Mouse (Mus musculus): ENCODE measurements around the gene Ncoa1. TPM values are rescaled to one million over a fixed set of nuclear protein-coding genes. Genes with fewer than 3 reads are reported as not detected.

Gene Ncoa1
- polyA plus RNA-seq, 2 experiments, result 1.1 to 1.7 TPM

- Histone ChIP-seq H3K36me3 (replicated peaks; ENCODE audit: control insufficient read depth, insufficient read depth, low read depth) (no peaks in the 10 kb centered on the region), H3K4me2 (ENCODE audit: low read depth) (peak overlapping the region; percentile 98), H3K27ac (no peak overlapping the region), H3K9ac (replicated peaks) (peak overlapping the region; percentile 72), H3K27me3 (ENCODE audit: control insufficient read depth, insufficient read depth, low read length) (peaks cover 57% of the 10 kb centered on the region), H3K4me1 (replicated peaks; ENCODE audit: control insufficient read depth in 2 of 2, insufficient read depth in 2 of 2, low read length in 1 of 2) (peaks cover 0 to 5% of the 10 kb centered on the region in 2 experiments; a peak in 2 of 4 replicates), H3K4me3 (ENCODE audit: insufficient read depth in 1 of 2, low read depth in 2 of 2, low read length in 2 of 2) (peak overlapping the region; percentile 83 to 93), H3K9me3 (ENCODE audit: control insufficient read depth, low read length) (no peaks in the 10 kb centered on the region)
- TF ChIP-seq CTCF (IDR thresholded peaks at IDR 0.05; ENCODE audit: low read depth), result no peak
- TF ChIP-seq EP300 (IDR thresholded peaks at IDR 0.05; ENCODE audit: low read depth), result no peak
- ATAC-seq (ENCODE audit: insufficient read depth) (peak; percentile 67), DNase-seq (ENCODE audit: low read depth in 3 of 3, low spot score in 3 of 3) (no peak)
- WGBS (ENCODE audit: insufficient replicate concordance), result 2% methylated on average over 42 of the region's 73 CpGs
Measured at GRCm38 (mm10) chr12:4476291-4476831, 621 bp downstream of the Ncoa1 start.

- DNase-seq (ENCODE audit: low read depth in 3 of 3, low spot score in 3 of 3), result no peak
- peaks cover 57% of the 10 kb centered on the region for H3K27me3 ChIP-seq (ENCODE audit: control insufficient read depth, insufficient read depth, low read length)
- no peaks in the 10 kb centered on the region for H3K36me3 ChIP-seq (replicated peaks; ENCODE audit: control insufficient read depth, insufficient read depth, low read depth)
- no peak overlapping the region for H3K27ac ChIP-seq
- TF ChIP-seq EP300 (IDR thresholded peaks at IDR 0.05; ENCODE audit: low read depth), result no peak
- H3K9ac ChIP-seq (replicated peaks), result no peak overlapping the region
- H3K4me1 ChIP-seq (replicated peaks; ENCODE audit: control insufficient read depth in 2 of 2, insufficient read depth in 2 of 2, low read length in 1 of 2), result peaks cover 0 to 5% of the 10 kb centered on the region in 2 experiments; a peak in 2 of 4 replicates
- 13% methylated on average over 18 of the region's 18 CpGs for WGBS (ENCODE audit: insufficient replicate concordance)
- ATAC-seq (ENCODE audit: insufficient read depth), result no peak
- peak overlapping the region; percentile 83 to 93 for H3K4me3 ChIP-seq (ENCODE audit: insufficient read depth in 1 of 2, low read depth in 2 of 2, low read length in 2 of 2)
- H3K4me2 ChIP-seq (ENCODE audit: low read depth), result peak overlapping the region; percentile 98
- no peaks in the 10 kb centered on the region for H3K9me3 ChIP-seq (ENCODE audit: control insufficient read depth, low read length)
Measured at GRCm38 (mm10) chr12:4475251-4475993, 1.6 kb downstream of the Ncoa1 start.

- TF ChIP-seq EP300 (IDR thresholded peaks at IDR 0.05; ENCODE audit: low read depth) (no peak), CTCF (IDR thresholded peaks at IDR 0.05; ENCODE audit: low read depth) (no peak)
- no peaks in the 10 kb centered on the region for H3K4me1 ChIP-seq (replicated peaks; ENCODE audit: control insufficient read depth in 2 of 2, insufficient read depth in 2 of 2, low read length in 1 of 2)
- H3K4me2 ChIP-seq (ENCODE audit: low read depth), result no peak overlapping the region
- H3K27me3 ChIP-seq (ENCODE audit: control insufficient read depth, insufficient read depth, low read length), result peaks cover 12% of the 10 kb centered on the region
- H3K27ac ChIP-seq, result no peak overlapping the region
- ATAC-seq (ENCODE audit: insufficient read depth) (no peak), DNase-seq (ENCODE audit: low read depth in 3 of 3, low spot score in 3 of 3) (no peak)
- H3K36me3 ChIP-seq (replicated peaks; ENCODE audit: control insufficient read depth, insufficient read depth, low read depth), result no peaks in the 10 kb centered on the region
- 35% methylated on average over 2 of the region's 2 CpGs for WGBS (ENCODE audit: insufficient replicate concordance)
- H3K9me3 ChIP-seq (ENCODE audit: control insufficient read depth, low read length), result no peaks in the 10 kb centered on the region
- H3K4me3 ChIP-seq (ENCODE audit: insufficient read depth in 1 of 2, low read depth in 2 of 2, low read length in 2 of 2), result no peak overlapping the region
- no peak overlapping the region for H3K9ac ChIP-seq (replicated peaks)
Measured at GRCm38 (mm10) chr12:4469115-4469514, 7.9 kb downstream of the Ncoa1 start.

- no peak overlapping the region for H3K4me2 ChIP-seq (ENCODE audit: low read depth)
- H3K9me3 ChIP-seq (ENCODE audit: control insufficient read depth, low read length), result no peaks in the 10 kb centered on the region
- H3K9ac ChIP-seq (replicated peaks), result no peak overlapping the region
- no peaks in the 10 kb centered on the region for H3K36me3 ChIP-seq (replicated peaks; ENCODE audit: control insufficient read depth, insufficient read depth, low read depth)
- no peaks in the 10 kb centered on the region for H3K4me1 ChIP-seq (replicated peaks; ENCODE audit: control insufficient read depth in 2 of 2, insufficient read depth in 2 of 2, low read length in 1 of 2)
- DNase-seq (ENCODE audit: low read depth in 3 of 3, low spot score in 3 of 3) (no peak), ATAC-seq (ENCODE audit: insufficient read depth) (no peak)
- no peak for TF ChIP-seq EP300 (IDR thresholded peaks at IDR 0.05; ENCODE audit: low read depth)
- TF ChIP-seq CTCF (IDR thresholded peaks at IDR 0.05; ENCODE audit: low read depth), result no peak
- no peak overlapping the region for H3K4me3 ChIP-seq (ENCODE audit: insufficient read depth in 1 of 2, low read depth in 2 of 2, low read length in 2 of 2)
- H3K27ac ChIP-seq, result no peak overlapping the region
- WGBS (ENCODE audit: insufficient replicate concordance), result 60% methylated on average over 2 of the region's 2 CpGs
- H3K27me3 ChIP-seq (ENCODE audit: control insufficient read depth, insufficient read depth, low read length), result no peaks in the 10 kb centered on the region
Measured at GRCm38 (mm10) chr12:4463701-4464100, 13.3 kb downstream of the Ncoa1 start.

GRCm38 (mm10) chr12:4462420-4462819 is 14.6 kb downstream of the Ncoa1 start:
- Histone ChIP-seq H3K9ac (replicated peaks) (no peak overlapping the region), H3K9me3 (ENCODE audit: control insufficient read depth, low read length) (no peaks in the 10 kb centered on the region), H3K4me3 (ENCODE audit: insufficient read depth in 1 of 2, low read depth in 2 of 2, low read length in 2 of 2) (no peak overlapping the region), H3K4me2 (ENCODE audit: low read depth) (no peak overlapping the region), H3K27me3 (ENCODE audit: control insufficient read depth, insufficient read depth, low read length) (no peaks in the 10 kb centered on the region), H3K4me1 (replicated peaks; ENCODE audit: control insufficient read depth in 2 of 2, insufficient read depth in 2 of 2, low read length in 1 of 2) (no peaks in the 10 kb centered on the region), H3K36me3 (replicated peaks; ENCODE audit: control insufficient read depth, insufficient read depth, low read depth) (no peaks in the 10 kb centered on the region), H3K27ac (no peak overlapping the region)
- no peak for ATAC-seq (ENCODE audit: insufficient read depth)
- no peak for DNase-seq (ENCODE audit: low read depth in 3 of 3, low spot score in 3 of 3)
- TF ChIP-seq EP300 (IDR thresholded peaks at IDR 0.05; ENCODE audit: low read depth) (no peak), CTCF (IDR thresholded peaks at IDR 0.05; ENCODE audit: low read depth) (no peak)
- 60% methylated on average over 1 of the region's 1 CpGs for WGBS (ENCODE audit: insufficient replicate concordance)

All from liver, embryonic 14.5 days (tissue).